Mouse (Mus musculus): ENCODE results near the gene Tac2. TPM values are rescaled to one million over a fixed set of nuclear protein-coding genes. Genes with fewer than 3 reads are reported as not detected.

Gene Tac2
- polyA plus RNA-seq, 1 experiment from 2014 or later = not detected

DNA sequence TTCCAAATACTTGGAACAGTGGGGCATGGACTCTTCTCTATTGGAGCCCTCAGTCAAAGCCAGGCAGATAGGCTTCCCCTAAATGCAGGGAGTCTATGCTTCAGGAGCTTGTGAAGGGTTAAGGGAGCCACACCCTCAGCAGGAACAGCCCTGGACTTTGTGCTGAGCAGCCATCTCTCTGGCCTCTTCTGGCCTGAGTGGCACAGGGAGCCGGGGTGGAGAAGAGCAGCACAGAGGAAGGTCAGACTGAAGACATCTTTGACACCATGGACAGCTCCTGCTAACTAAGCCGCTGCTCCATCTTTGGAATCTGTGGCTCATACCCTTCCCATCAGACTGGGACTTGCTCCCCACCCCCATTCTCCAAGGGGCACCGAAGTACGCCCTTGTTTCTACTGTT is 21.0 kb upstream of the Tac2 start:
- H3K27ac ChIP-seq = no peak overlapping the region
- no peak overlapping the region for H3K4me3 ChIP-seq
- no peak for ATAC-seq (replicated peaks)
- no peaks in the 10 kb centered on the region for H3K4me1 ChIP-seq
- no peaks in the 10 kb centered on the region for H3K27me3 ChIP-seq (replicated peaks)
- WGBS = 51% methylated on average over 4 of the region's 4 CpGs
- no peaks in the 10 kb centered on the region for H3K36me3 ChIP-seq (replicated peaks)
- no peak overlapping the region for H3K4me2 ChIP-seq
- no peaks in the 10 kb centered on the region for H3K9me3 ChIP-seq
- no peak overlapping the region for H3K9ac ChIP-seq

DNA sequence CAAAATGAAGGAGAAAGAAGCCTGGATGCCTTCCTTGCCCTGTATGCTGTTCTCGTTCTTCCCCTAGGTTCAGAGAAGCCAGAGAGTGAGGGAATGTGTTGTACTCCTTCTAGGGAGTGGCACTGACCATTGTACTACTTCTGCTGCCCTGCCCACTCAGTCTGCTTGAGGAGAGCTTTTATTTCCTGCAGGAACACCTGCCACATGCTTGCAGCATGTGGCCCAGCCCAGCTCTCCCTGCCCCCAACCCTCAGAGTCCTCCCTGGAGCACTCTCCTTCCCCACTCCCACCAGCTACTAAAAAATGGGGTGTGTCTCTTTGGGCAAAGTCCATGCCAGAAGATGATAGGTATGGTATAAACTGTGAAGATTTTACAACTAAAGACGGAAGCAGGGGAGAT is 20.0 kb upstream of the Tac2 start:
- no peak overlapping the region for H3K27ac ChIP-seq
- H3K9me3 ChIP-seq = no peaks in the 10 kb centered on the region
- no peak overlapping the region for H3K4me3 ChIP-seq
- no peak overlapping the region for H3K9ac ChIP-seq
- 61% methylated on average over 2 of the region's 2 CpGs for WGBS
- no peaks in the 10 kb centered on the region for H3K4me1 ChIP-seq
- H3K27me3 ChIP-seq (replicated peaks) = no peaks in the 10 kb centered on the region
- no peak for ATAC-seq (replicated peaks)
- no peaks in the 10 kb centered on the region for H3K36me3 ChIP-seq (replicated peaks)
- H3K4me2 ChIP-seq = no peak overlapping the region

DNA sequence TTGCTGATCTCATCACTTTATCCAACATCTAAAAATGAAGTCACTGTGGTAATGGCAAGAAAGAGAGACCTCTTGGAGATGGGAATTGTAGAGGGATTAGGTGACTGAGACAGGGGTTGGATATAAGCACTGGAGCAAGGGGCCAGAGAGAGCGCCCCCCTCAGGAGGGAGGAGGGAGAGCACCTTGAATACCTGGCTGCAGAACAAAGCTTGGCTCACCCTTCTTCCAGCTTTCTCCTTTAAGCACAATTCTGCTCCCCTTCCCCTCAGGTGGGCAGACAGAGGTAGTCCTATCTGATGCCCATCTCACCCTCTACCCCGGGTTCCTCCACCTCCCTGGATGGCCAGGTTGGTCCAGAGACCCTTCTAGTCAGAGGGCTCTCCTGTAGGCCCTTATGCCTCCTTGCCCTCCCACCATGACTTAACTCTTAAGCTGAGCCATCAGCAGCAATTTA is 19.5 kb upstream of the Tac2 start, which contains the start of gene Myo1a:
Gene Myo1a (plus strand): TSS at position 405 of the 455 bp plus-strand sequence.
- Histone ChIP-seq H3K4me3 (no peak within 1 kb of the TSS), H3K9ac (no peak within 1 kb of the TSS), H3K9me3 (no peaks in the 10 kb centered on the region), H3K4me1 (no peaks in the 10 kb centered on the region), H3K27me3 (replicated peaks) (no peaks in the 10 kb centered on the region), H3K27ac (no peak within 1 kb of the TSS), H3K36me3 (replicated peaks) (no peaks in the 10 kb centered on the region), H3K4me2 (no peak within 1 kb of the TSS)
- 44% methylated on average over 2 of the region's 2 CpGs for WGBS
- no peak for ATAC-seq (replicated peaks)

DNA sequence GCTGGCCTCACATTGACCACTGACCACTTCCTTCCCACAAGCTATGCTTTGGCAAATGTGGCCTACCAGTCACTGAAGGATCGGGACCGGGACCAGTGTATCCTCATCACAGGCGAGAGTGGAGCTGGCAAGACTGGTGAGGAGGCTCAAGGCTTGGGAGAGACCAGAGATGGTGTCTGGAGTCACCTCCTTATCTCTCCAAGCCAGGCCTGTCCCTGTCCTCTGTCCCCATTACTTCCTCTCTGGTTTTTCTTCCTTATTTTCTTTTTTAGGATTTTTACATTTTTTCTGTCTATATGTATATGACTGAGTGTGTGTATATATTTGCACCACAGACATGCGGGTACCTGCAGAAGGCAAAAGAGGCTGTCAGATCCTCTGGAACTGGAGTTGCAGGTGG is 18.5 kb upstream of the Tac2 start:
- H3K4me2 ChIP-seq = no peak overlapping the region
- no peaks in the 10 kb centered on the region for H3K9me3 ChIP-seq
- H3K36me3 ChIP-seq (replicated peaks) = no peaks in the 10 kb centered on the region
- H3K4me3 ChIP-seq = no peak overlapping the region
- no peak overlapping the region for H3K27ac ChIP-seq
- no peaks in the 10 kb centered on the region for H3K4me1 ChIP-seq
- no peak for ATAC-seq (replicated peaks)
- H3K9ac ChIP-seq = no peak overlapping the region
- H3K27me3 ChIP-seq (replicated peaks) = no peaks in the 10 kb centered on the region
- WGBS = 91% methylated on average over 4 of the region's 4 CpGs

DNA sequence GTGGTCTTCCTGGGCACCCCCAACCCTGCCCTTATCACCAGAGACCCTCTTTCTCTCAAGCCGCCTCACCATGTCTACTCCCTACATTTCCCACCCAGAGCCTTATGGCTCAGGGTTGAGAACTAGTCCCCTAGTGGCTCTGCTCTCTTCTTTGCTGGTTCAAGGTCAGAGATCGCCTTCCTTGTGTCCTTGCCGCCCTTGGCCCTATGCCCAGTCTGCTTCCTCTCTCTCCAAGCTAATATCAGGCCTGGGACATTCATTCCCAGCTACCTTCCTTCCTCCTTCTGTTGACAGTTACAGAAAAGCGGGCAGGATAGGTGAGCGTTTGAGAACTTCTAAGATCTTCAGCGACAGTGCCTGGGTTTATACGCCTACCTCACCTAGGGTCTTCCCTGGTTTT is 16.6 kb upstream of the Tac2 start:
- H3K4me2 ChIP-seq = no peak overlapping the region
- no peaks in the 10 kb centered on the region for H3K36me3 ChIP-seq (replicated peaks)
- H3K4me1 ChIP-seq = no peaks in the 10 kb centered on the region
- no peak overlapping the region for H3K4me3 ChIP-seq
- no peak overlapping the region for H3K9ac ChIP-seq
- ATAC-seq (replicated peaks) = no peak
- no peaks in the 10 kb centered on the region for H3K27me3 ChIP-seq (replicated peaks)
- H3K27ac ChIP-seq = no peak overlapping the region
- no peaks in the 10 kb centered on the region for H3K9me3 ChIP-seq
- 94% methylated on average over 7 of the region's 7 CpGs for WGBS

DNA sequence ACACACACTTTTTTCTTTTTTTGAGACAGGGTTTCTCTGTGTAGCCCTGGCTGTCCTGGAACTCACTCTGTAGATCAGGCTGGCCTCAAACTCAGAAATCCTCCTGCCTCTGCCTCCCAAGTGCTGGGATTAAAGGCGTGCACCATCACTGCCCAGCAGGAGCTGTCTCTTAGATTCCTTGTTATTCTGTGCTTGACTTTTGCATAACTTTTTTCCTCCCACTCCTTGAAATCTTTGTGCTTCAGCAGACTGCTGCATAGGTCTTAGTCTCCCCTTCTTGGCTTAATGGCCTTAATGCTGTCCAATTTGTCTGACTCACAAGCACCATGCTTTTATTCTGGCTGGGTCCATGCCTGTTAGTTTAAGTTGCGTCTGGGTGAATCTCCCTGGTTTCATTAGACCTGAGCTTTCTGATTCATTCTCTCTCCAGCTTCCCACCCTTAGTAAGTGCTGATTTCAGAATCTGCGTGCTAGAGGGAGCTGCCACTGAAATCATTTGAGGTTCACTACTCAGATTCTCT is 15.4 kb upstream of the Tac2 start:
- no peak for ATAC-seq (replicated peaks)
- H3K4me2 ChIP-seq = no peak overlapping the region
- H3K9me3 ChIP-seq = no peaks in the 10 kb centered on the region
- no peaks in the 10 kb centered on the region for H3K27me3 ChIP-seq (replicated peaks)
- no peak overlapping the region for H3K27ac ChIP-seq
- H3K4me1 ChIP-seq = no peaks in the 10 kb centered on the region
- 78% methylated on average over 3 of the region's 3 CpGs for WGBS
- no peak overlapping the region for H3K4me3 ChIP-seq
- H3K9ac ChIP-seq = no peak overlapping the region
- H3K36me3 ChIP-seq (replicated peaks) = no peaks in the 10 kb centered on the region

DNA sequence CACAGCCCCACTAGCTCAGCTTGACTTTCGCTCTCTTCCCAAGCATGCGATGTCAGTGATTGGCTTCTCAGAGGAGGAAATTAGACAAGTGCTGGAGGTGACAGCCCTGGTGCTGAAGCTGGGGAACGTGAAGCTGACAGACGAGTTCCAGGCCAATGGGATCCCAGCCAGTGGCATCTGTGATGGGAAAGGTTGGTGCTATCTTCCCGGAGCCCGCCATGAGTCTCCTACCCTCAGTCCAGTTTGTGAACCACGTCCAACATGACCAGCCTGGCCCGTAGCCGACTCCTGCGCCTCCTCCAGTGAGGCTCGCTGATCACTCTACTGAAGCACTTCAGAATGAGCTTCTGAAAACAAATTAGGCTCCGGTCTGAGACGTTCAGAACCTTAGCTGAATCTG is 13.9 kb upstream of the Tac2 start:
- no peaks in the 10 kb centered on the region for H3K9me3 ChIP-seq
- H3K36me3 ChIP-seq (replicated peaks) = no peaks in the 10 kb centered on the region
- no peaks in the 10 kb centered on the region for H3K27me3 ChIP-seq (replicated peaks)
- no peak overlapping the region for H3K4me3 ChIP-seq
- H3K4me1 ChIP-seq = no peaks in the 10 kb centered on the region
- H3K27ac ChIP-seq = no peak overlapping the region
- no peak overlapping the region for H3K4me2 ChIP-seq
- 85% methylated on average over 13 of the region's 13 CpGs for WGBS
- no peak overlapping the region for H3K9ac ChIP-seq
- no peak for ATAC-seq (replicated peaks)

DNA sequence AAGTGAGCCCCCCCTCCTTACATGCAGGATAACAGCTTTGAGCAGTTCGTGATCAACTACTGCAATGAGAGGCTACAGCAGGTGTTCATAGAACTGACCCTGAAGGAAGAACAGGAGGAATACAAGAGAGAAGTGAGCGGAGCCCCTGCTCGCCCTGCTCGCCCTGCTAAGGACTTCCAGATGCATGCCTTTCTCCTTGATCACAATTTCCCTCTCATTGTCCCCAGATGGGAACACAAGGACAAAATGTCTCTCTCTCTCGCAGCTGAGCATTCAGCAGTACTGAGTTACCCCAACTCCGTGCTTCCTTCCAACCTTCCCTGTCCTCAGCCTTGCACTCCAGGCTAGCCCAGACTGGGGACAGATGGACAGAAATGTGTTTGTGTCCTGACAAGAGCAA is 11.5 kb upstream of the Tac2 start:
- no peak for ATAC-seq (replicated peaks)
- Histone ChIP-seq H3K27me3 (replicated peaks) (no peaks in the 10 kb centered on the region), H3K36me3 (replicated peaks) (no peaks in the 10 kb centered on the region), H3K4me2 (no peak overlapping the region), H3K4me1 (no peaks in the 10 kb centered on the region), H3K4me3 (no peak overlapping the region), H3K9me3 (no peaks in the 10 kb centered on the region), H3K9ac (no peak overlapping the region), H3K27ac (no peak overlapping the region)
- WGBS = 86% methylated on average over 6 of the region's 6 CpGs

DNA sequence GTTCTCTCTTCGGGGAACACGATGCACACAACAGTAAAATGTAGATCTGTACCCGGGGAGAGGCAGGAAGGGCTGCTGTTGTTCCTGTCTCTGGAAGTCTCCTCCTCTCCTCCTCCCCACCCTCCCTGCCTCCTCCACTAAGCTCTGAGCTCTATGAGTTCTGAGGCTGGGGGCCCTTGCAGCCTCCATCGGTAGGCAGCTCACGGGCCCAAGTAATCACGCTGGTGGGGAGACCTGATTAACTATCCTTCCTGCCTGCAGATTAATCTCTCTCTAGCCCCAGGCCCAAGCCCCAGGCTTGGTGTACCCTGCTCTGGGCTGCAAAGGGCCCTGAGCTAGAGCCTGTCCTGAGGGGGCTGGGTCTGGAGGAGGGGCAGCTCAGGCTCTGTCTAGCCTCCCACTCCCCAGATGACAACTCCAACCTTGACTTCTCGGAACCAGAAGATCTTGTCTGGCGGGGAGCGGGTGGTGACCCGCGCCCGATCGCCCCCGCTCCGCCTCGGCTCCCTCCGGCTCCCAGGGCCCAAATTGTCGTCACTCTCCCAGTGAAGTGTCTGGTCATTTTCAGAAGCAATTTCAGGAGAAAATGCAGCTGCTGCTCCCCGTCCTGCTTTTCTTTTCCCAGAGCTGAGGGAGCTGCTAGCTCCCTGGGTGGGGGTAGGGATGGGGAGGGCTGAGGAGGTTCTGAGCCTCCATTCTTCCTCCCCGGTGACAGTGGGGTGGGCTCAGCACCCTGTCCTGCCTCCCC is 2.4 kb upstream of the Tac2 start:
- H3K4me3 ChIP-seq = no peak overlapping the region
- H3K27me3 ChIP-seq (replicated peaks) = no peaks in the 10 kb centered on the region; the same call in 1 of the 2 replicates
- peaks cover 26% of the 10 kb centered on the region for H3K4me1 ChIP-seq
- WGBS = 14% methylated on average over 20 of the region's 20 CpGs
- no peaks in the 10 kb centered on the region for H3K36me3 ChIP-seq (replicated peaks)
- peak overlapping the region; percentile 36 for H3K4me2 ChIP-seq
- ATAC-seq (replicated peaks) = peak; percentile 74
- no peaks in the 10 kb centered on the region for H3K9me3 ChIP-seq
- H3K27ac ChIP-seq = peak overlapping the region; percentile 39
- H3K9ac ChIP-seq = peak overlapping the region; percentile 13; the same call in 1 of the 2 replicates

DNA sequence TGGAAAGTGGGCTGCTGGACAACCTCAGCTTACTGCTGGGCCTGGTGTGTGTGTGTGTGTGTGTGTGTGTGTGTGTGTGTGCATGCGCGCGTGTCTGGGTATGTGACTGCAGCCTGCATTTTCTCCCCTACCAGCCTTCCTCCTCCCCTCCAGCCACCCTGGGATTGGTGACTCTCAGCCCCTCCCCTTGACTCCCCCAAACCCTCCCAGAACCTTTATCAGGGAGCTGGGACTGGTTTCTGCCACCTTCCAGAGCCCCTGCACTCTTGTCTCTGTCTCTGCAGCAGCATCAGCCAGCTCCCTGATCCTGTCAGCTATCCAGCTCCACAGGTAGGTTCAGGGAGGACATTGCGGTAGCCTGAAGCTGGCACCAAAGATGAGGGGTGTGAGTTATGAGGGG is 858 bp downstream of the Tac2 start:
- H3K27me3 ChIP-seq (replicated peaks) = no peaks in the 10 kb centered on the region; the same call in 1 of the 2 replicates
- WGBS = 75% methylated on average over 4 of the region's 4 CpGs
- ATAC-seq (replicated peaks) = no peak

DNA sequence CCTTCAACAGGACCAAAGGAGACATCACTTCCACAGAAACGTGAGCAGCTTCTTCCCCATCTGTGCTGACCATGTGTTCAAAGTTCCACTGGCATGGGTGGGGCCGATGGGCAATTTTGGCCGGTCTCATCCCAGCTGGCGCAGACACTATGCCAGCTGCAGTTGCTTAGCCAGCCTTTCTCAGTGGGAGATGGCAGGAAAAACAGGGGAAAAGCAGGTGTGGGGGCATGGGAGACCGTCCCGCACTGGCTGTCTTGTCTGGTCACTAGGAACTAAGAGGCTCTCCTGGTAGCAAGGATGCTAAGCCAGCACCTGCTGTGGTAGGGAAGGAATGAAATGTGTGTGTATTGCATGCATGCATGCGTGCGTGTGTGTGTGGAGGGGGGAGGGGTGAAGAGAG is 4.2 kb downstream of the Tac2 start:
- WGBS = 68% methylated on average over 8 of the region's 8 CpGs
- no peaks in the 10 kb centered on the region for H3K9me3 ChIP-seq
- no peak overlapping the region for H3K4me3 ChIP-seq
- H3K27me3 ChIP-seq (replicated peaks) = peaks cover 4% of the 10 kb centered on the region
- no peak overlapping the region for H3K9ac ChIP-seq
- no peaks in the 10 kb centered on the region for H3K36me3 ChIP-seq (replicated peaks)
- H3K4me1 ChIP-seq = peaks cover 13% of the 10 kb centered on the region
- H3K4me2 ChIP-seq = no peak overlapping the region
- ATAC-seq (replicated peaks) = no peak
- no peak overlapping the region for H3K27ac ChIP-seq

More for the DNA sequence above, 858 bp downstream of the Tac2 start:
- no peaks in the 10 kb centered on the region for H3K36me3 ChIP-seq (replicated peaks)
- no peak overlapping the region for H3K4me3 ChIP-seq
- peaks cover 26% of the 10 kb centered on the region for H3K4me1 ChIP-seq
- H3K9me3 ChIP-seq = no peaks in the 10 kb centered on the region
- no peak overlapping the region for H3K9ac ChIP-seq
- H3K27ac ChIP-seq = no peak overlapping the region
- H3K4me2 ChIP-seq = no peak overlapping the region

DNA sequence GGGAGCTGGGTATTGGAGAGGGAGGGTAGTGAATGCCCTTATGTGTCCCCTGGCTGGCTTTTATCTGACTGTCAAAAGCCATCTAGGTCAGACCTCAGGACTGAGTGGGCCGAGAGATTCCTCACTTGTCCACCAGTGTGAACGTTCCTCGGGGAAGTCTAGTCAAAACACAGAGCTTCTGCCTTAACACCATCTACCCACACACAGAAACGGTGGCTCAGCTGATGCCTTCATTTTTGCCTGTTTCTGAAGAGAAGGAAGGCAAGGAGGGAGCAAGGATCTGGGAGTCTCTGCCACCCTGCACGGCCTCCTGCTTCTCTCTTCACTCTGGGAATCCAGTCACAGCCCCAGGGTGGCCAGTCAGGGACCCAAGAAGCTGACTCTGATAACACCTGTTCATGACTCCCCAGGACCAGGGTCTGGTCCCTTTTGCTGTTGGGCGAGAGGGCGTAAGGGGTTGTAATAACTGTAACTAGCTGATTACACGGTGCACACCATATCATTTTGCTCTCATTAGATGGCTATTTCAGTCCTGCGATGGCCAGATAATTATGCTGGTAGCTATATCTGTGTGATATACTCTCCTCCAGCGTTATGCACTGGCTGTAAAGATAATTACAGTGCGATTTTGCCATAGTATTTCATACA is 6.1 kb downstream of the Tac2 start:
- Histone ChIP-seq H3K9me3 (no peaks in the 10 kb centered on the region), H3K4me2 (no peak overlapping the region), H3K36me3 (replicated peaks) (no peaks in the 10 kb centered on the region), H3K4me3 (no peak overlapping the region), H3K4me1 (peaks cover 13% of the 10 kb centered on the region), H3K27me3 (replicated peaks) (peaks cover 4% of the 10 kb centered on the region), H3K27ac (peak overlapping the region; percentile 43; the same call in 1 of the 2 replicates), H3K9ac (no peak overlapping the region)
- 40% methylated on average over 11 of the region's 11 CpGs for WGBS
- ATAC-seq (replicated peaks) = no peak

All from midbrain, embryonic 15.5 days (tissue).